Mouse (Mus musculus) embryonic facial prominence, embryonic 13.5 days (tissue): Measurements from ENCODE around the gene Luc7l3. TPM values are rescaled to one million over a fixed set of nuclear protein-coding genes. Genes with fewer than 3 reads are reported as not detected.

Experiments
- ATAC-seq: fragments of 200-750 bp; cut with Nextera tagmentation; 2 replicates; pipeline ENCODE4 v1.8.0; 2017; ENCODE audit warnings: low read depth; ENCODE audit not compliant: insufficient number of reproducible peaks, insufficient read depth, low FRiP score, low TSS enrichment
- H3K27ac ChIP-seq: fragments of 300-500 bp; sonication (generic); 2 replicates; pipeline ENCODE4 v1.5.1; 2015; ENCODE audit warnings: moderate library complexity, mild to moderate bottlenecking, inconsistent platforms
- H3K27me3 ChIP-seq: fragments of 300-500 bp; sonication (generic); 2 replicates; pipeline ENCODE4 v1.6.1; 2015; ENCODE audit warnings: mild to moderate bottlenecking, inconsistent platforms
- H3K36me3 ChIP-seq: fragments of 300-500 bp; sonication (generic); 2 replicates; pipeline ENCODE4 v1.6.1; 2015; ENCODE audit warnings: mild to moderate bottlenecking, inconsistent platforms
- H3K4me1 ChIP-seq: fragments of 300-500 bp; sonication (generic); 2 replicates; pipeline ENCODE4 v1.6.1; 2015; ENCODE audit warnings: inconsistent platforms
- H3K4me2 ChIP-seq: fragments of 300-500 bp; sonication (generic); 2 replicates; pipeline ENCODE4 v1.6.1; 2015; ENCODE audit warnings: moderate library complexity, mild to moderate bottlenecking, inconsistent platforms
- H3K4me3 ChIP-seq: fragments of 300-500 bp; sonication (generic); 2 replicates; pipeline ENCODE4 v1.5.1; 2015; ENCODE audit warnings: mild to moderate bottlenecking, inconsistent platforms
- H3K9ac ChIP-seq: fragments of 300-500 bp; sonication (generic); 2 replicates; pipeline ENCODE4 v1.6.1; 2015; ENCODE audit warnings: mild to moderate bottlenecking, inconsistent platforms
- H3K9me3 ChIP-seq: fragments of 300-500 bp; sonication (generic); 2 replicates; pipeline ENCODE4 v1.6.1; 2016; ENCODE audit warnings: inconsistent platforms
- WGBS: fragments of 180-500 bp; shearing (Covaris S2); methylation state at CpG from one replicate; pipeline ENCODE4 v1.1.7; 2015; ENCODE audit warnings: mixed read lengths; 5-methylcytosine and 5-hydroxymethylcytosine counted together
- polyA plus RNA-seq: library from polyadenylated mRNA; unstranded; fragments of >200 nt; fragmentation: Nextera tagmentation; extraction: Ambion mirVana; gene quantifications from 2 replicates; pipeline ENCODE4 v1.2.1, GENCODE M21; 2015

The Luc7l3 gene
- polyA plus RNA-seq, 1 experiment from 2014 or later: 160 TPM

DNA sequence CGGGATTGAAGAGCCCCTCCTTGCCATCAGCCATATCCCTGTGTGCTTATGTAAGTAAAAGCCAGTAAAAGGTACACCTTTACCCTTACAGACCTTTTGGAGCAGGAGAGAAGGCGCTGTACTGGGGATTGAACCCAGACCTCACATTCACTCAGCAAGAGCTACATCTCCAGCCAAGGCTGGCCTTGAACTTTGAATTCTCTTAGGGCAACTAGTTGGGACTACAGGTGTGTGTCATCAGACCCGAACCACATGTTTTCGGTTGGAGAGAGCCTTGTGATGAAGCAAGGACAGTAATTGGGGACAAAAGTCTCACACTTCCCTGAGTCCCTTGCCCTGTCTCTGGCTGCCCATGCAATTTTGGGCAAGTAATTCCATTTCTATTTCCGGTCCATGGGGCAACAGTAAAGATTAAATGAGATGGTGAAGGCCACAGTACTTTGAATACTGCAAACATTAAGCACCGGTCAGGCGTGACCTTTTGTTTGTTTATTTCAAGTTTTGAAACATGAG lies 25.3 kb upstream of the Luc7l3 start:
- no peak overlapping the region for H3K9ac ChIP-seq
- no peaks in the 10 kb centered on the region for H3K36me3 ChIP-seq
- H3K9me3 ChIP-seq: no peaks in the 10 kb centered on the region
- peaks cover 14% of the 10 kb centered on the region; the same call in 1 of the 2 replicates for H3K4me1 ChIP-seq
- no peak for ATAC-seq
- no peak overlapping the region for H3K4me2 ChIP-seq
- H3K4me3 ChIP-seq: no peak overlapping the region
- H3K27ac ChIP-seq: no peak overlapping the region
- H3K27me3 ChIP-seq: no peaks in the 10 kb centered on the region
- 80% methylated on average over 7 of the region's 7 CpGs for WGBS

DNA sequence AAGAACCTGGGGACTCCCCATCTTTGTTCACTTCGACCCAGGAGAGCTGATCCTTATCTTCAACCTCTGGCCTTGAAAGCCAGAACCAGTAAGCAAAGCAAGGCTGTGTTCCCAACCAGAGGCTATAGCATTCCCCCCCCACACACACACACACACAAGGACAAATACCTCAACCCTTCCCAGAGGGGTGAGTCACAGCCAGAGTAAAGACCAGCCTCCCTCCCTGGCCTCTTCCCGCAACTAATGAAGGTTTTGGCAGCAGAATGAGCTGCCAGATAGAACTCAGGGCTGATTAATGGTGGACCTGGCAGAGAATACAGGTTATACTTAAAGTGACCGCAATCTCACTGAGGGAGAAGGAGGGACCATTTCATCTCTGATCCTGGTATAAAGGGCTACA lies 24.8 kb upstream of the Luc7l3 start:
- H3K27me3 ChIP-seq: no peaks in the 10 kb centered on the region
- no peaks in the 10 kb centered on the region for H3K36me3 ChIP-seq
- no peaks in the 10 kb centered on the region for H3K9me3 ChIP-seq
- WGBS: 58% methylated on average over 3 of the region's 3 CpGs
- no peak overlapping the region for H3K27ac ChIP-seq
- H3K9ac ChIP-seq: no peak overlapping the region
- H3K4me3 ChIP-seq: no peak overlapping the region
- H3K4me2 ChIP-seq: no peak overlapping the region
- ATAC-seq: no peak
- peaks cover 14% of the 10 kb centered on the region; the same call in 1 of the 2 replicates for H3K4me1 ChIP-seq

- no peaks in the 10 kb centered on the region for H3K27me3 ChIP-seq
- no peak overlapping the region for H3K9ac ChIP-seq
- no peak overlapping the region for H3K27ac ChIP-seq
- H3K36me3 ChIP-seq: peaks cover 2% of the 10 kb centered on the region
- no peaks in the 10 kb centered on the region for H3K9me3 ChIP-seq
- H3K4me2 ChIP-seq: no peak overlapping the region
- no peak for ATAC-seq
- 84% methylated on average over 10 of the region's 10 CpGs for WGBS
- peaks cover 14% of the 10 kb centered on the region; the same call in 1 of the 2 replicates for H3K4me1 ChIP-seq
- H3K4me3 ChIP-seq: no peak overlapping the region
Measured at GRCm38 (mm10) chr11:94345926-94346325, 24.1 kb upstream of the Luc7l3 start.

- Histone ChIP-seq H3K9ac (no peak overlapping the region), H3K4me1 (peaks cover 14% of the 10 kb centered on the region; the same call in 1 of the 2 replicates), H3K27ac (0 out of 2 replicates have a peak overlapping the region, but pooled peaks have one; percentile 22), H3K4me3 (no peak overlapping the region), H3K9me3 (no peaks in the 10 kb centered on the region), H3K36me3 (peaks cover 12% of the 10 kb centered on the region), H3K27me3 (no peaks in the 10 kb centered on the region), H3K4me2 (no peak overlapping the region)
- no peak for ATAC-seq
- WGBS: 32% methylated on average over 1 of the region's 1 CpGs
Measured at GRCm38 (mm10) chr11:94344470-94344869, 22.7 kb upstream of the Luc7l3 start.

- Histone ChIP-seq H3K36me3 (peaks cover 16% of the 10 kb centered on the region), H3K4me1 (peaks cover 14% of the 10 kb centered on the region; the same call in 1 of the 2 replicates), H3K27ac (no peak overlapping the region), H3K27me3 (no peaks in the 10 kb centered on the region), H3K4me3 (no peak overlapping the region), H3K9me3 (no peaks in the 10 kb centered on the region), H3K9ac (no peak overlapping the region), H3K4me2 (no peak overlapping the region)
- no peak for ATAC-seq
- WGBS: 46% methylated on average over 5 of the region's 5 CpGs
Measured at GRCm38 (mm10) chr11:94343955-94344358, 22.2 kb upstream of the Luc7l3 start.

GRCm38 (mm10) chr11:94342114-94342905 lies 20.5 kb upstream of the Luc7l3 start:
- 63% methylated on average over 13 of the region's 13 CpGs for WGBS
- Histone ChIP-seq H3K36me3 (peaks cover 33% of the 10 kb centered on the region), H3K4me1 (peaks cover 14% of the 10 kb centered on the region; the same call in 1 of the 2 replicates), H3K27me3 (no peaks in the 10 kb centered on the region), H3K27ac (no peak overlapping the region), H3K9me3 (no peaks in the 10 kb centered on the region), H3K9ac (no peak overlapping the region), H3K4me2 (no peak overlapping the region), H3K4me3 (no peak overlapping the region)
- ATAC-seq: no peak

- H3K27ac ChIP-seq: no peak overlapping the region; the same call in 1 of the 2 replicates
- H3K4me2 ChIP-seq: no peak overlapping the region
- WGBS: 69% methylated on average over 10 of the region's 10 CpGs
- peaks cover 14% of the 10 kb centered on the region; the same call in 1 of the 2 replicates for H3K4me1 ChIP-seq
- no peak for ATAC-seq
- no peaks in the 10 kb centered on the region for H3K9me3 ChIP-seq
- no peaks in the 10 kb centered on the region for H3K27me3 ChIP-seq
- no peak overlapping the region for H3K9ac ChIP-seq
- no peak overlapping the region for H3K4me3 ChIP-seq
- peaks cover 40% of the 10 kb centered on the region for H3K36me3 ChIP-seq
Measured at GRCm38 (mm10) chr11:94340948-94341933, 19.5 kb upstream of the Luc7l3 start.

GRCm38 (mm10) chr11:94339732-94340585 lies 18.2 kb upstream of the Luc7l3 start:
- Histone ChIP-seq H3K4me3 (no peak overlapping the region), H3K27me3 (no peaks in the 10 kb centered on the region), H3K4me1 (peaks cover 14% of the 10 kb centered on the region; the same call in 1 of the 2 replicates), H3K27ac (no peak overlapping the region), H3K4me2 (no peak overlapping the region), H3K9me3 (no peaks in the 10 kb centered on the region), H3K9ac (no peak overlapping the region), H3K36me3 (peaks cover 49% of the 10 kb centered on the region)
- no peak for ATAC-seq
- WGBS: 61% methylated on average over 18 of the region's 18 CpGs

GRCm38 (mm10) chr11:94338347-94338746 lies 16.6 kb upstream of the Luc7l3 start:
- H3K36me3 ChIP-seq: peaks cover 57% of the 10 kb centered on the region
- ATAC-seq: no peak

GRCm38 (mm10) chr11:94336551-94336950 lies 14.8 kb upstream of the Luc7l3 start:
- H3K9me3 ChIP-seq: no peaks in the 10 kb centered on the region
- no peaks in the 10 kb centered on the region for H3K27me3 ChIP-seq
- no peak overlapping the region for H3K4me2 ChIP-seq
- H3K4me1 ChIP-seq: peaks cover 11% of the 10 kb centered on the region; the same call in 1 of the 2 replicates
- no peak overlapping the region for H3K4me3 ChIP-seq
- no peak for ATAC-seq
- peaks cover 61% of the 10 kb centered on the region for H3K36me3 ChIP-seq
- no peak overlapping the region for H3K9ac ChIP-seq
- no peak overlapping the region for H3K27ac ChIP-seq

More at GRCm38 (mm10) chr11:94338347-94338746, 16.6 kb upstream of the Luc7l3 start:
- H3K4me1 ChIP-seq: no peaks in the 10 kb centered on the region
- H3K4me2 ChIP-seq: no peak overlapping the region
- 90% methylated on average over 2 of the region's 2 CpGs for WGBS
- no peak overlapping the region for H3K4me3 ChIP-seq
- no peaks in the 10 kb centered on the region for H3K27me3 ChIP-seq
- no peaks in the 10 kb centered on the region for H3K9me3 ChIP-seq
- no peak overlapping the region for H3K9ac ChIP-seq
- no peak overlapping the region for H3K27ac ChIP-seq
